Mouse (Mus musculus) spleen, postnatal 36 days (tissue): ENCODE measurements around the gene Hunk.

Experiments
- DNase-seq, 2 experiments: peaks; one replicate each; pipeline ENCODE4 v3.0.0; 2022; ENCODE audit warnings: low spot score in 2 of 2, mixed read lengths in 1 of 2

Hunk gene

GRCm38 (mm10) chr16:90505252-90505651 is 119.4 kb downstream of the Hunk start:
- no peak for DNase-seq

GRCm38 (mm10) chr16:90505680-90506079 is 119.9 kb downstream of the Hunk start:
- DNase-seq: no peak

- no peak for DNase-seq
These were observed 125.9 kb downstream of the Hunk start for GRCm38 (mm10) chr16:90511551-90512296.

GRCm38 (mm10) chr16:90517041-90517440 is 131.2 kb downstream of the Hunk start:
- no peak for DNase-seq

- no peak for DNase-seq
These were observed 132.4 kb downstream of the Hunk start for GRCm38 (mm10) chr16:90518232-90518631.

GRCm38 (mm10) chr16:90518732-90519295 is 133.0 kb downstream of the Hunk start:
- DNase-seq: no peak

- no peak for DNase-seq
These were observed 135.6 kb downstream of the Hunk start for GRCm38 (mm10) chr16:90521191-90521950.

- no peak for DNase-seq
These were observed 136.1 kb downstream of the Hunk start for GRCm38 (mm10) chr16:90521951-90522255.

GRCm38 (mm10) chr16:90522575-90522974 is 136.8 kb downstream of the Hunk start:
- DNase-seq: no peak

GRCm38 (mm10) chr16:90523373-90523772 is 137.6 kb downstream of the Hunk start:
- no peak for DNase-seq

GRCm38 (mm10) chr16:90523894-90524293 is 138.1 kb downstream of the Hunk start:
- DNase-seq: no peak

- no peak for DNase-seq
These were observed 138.6 kb downstream of the Hunk start for GRCm38 (mm10) chr16:90524393-90524792.

- DNase-seq: no peak
These were observed 147.4 kb downstream of the Hunk start for GRCm38 (mm10) chr16:90533119-90533673.

GRCm38 (mm10) chr16:90534591-90534990 is 148.8 kb downstream of the Hunk start:
- DNase-seq: no peak

GRCm38 (mm10) chr16:90538926-90539325 is 153.1 kb downstream of the Hunk start:
- no peak for DNase-seq

GRCm38 (mm10) chr16:90541191-90541590 is 155.4 kb downstream of the Hunk start:
- no peak for DNase-seq

GRCm38 (mm10) chr16:90542383-90542782 is 156.6 kb downstream of the Hunk start:
- DNase-seq: no peak

- DNase-seq: no peak
These were observed 158.4 kb downstream of the Hunk start for GRCm38 (mm10) chr16:90544175-90544574.

GRCm38 (mm10) chr16:90545509-90545908 is 159.7 kb downstream of the Hunk start:
- no peak for DNase-seq

- DNase-seq: no peak
These were observed 160.8 kb downstream of the Hunk start for GRCm38 (mm10) chr16:90546591-90546990.

- DNase-seq: no peak
These were observed 162.2 kb downstream of the Hunk start for GRCm38 (mm10) chr16:90547996-90548395.
